Mouse (Mus musculus) intestine, embryonic 14.5 days (tissue): ENCODE data around the gene Pcsk2. TPM values are rescaled to one million over a fixed set of nuclear protein-coding genes. Genes with fewer than 3 reads are reported as not detected.

Source experiments
- ATAC-seq: fragments of 200-750 bp; cut with Nextera tagmentation; replicated peaks from 2 replicates; pipeline ENCODE4 v1.8.0; 2017; ENCODE audit warnings: low read depth, moderate number of reproducible peaks, moderate TSS enrichment, moderate library complexity; ENCODE audit not compliant: low FRiP score, low TSS enrichment
- DNase-seq: peaks from one replicate; pipeline ENCODE4 v3.0.0-alpha.2; 2018; ENCODE audit warnings: low spot score
- H3K27ac ChIP-seq: fragments of 300-500 bp; sonication (generic); 2 replicates; pipeline ENCODE4 v1.5.1; 2014; ENCODE audit warnings: low read depth, mild to moderate bottlenecking, control low read depth
- H3K27me3 ChIP-seq: fragments of 300-500 bp; sonication (generic); replicated peaks from 2 replicates; pipeline ENCODE4 v1.6.1; 2014; ENCODE audit warnings: low read length, control low read depth; ENCODE audit not compliant: control insufficient read depth, insufficient read depth
- H3K36me3 ChIP-seq: fragments of 300-500 bp; sonication (generic); 2 replicates; pipeline ENCODE4 v1.6.1; 2014; ENCODE audit warnings: low read length, control low read depth; ENCODE audit not compliant: control insufficient read depth, insufficient read depth
- H3K4me1 ChIP-seq: fragments of 300-500 bp; sonication (generic); replicated peaks from 2 replicates; pipeline ENCODE4 v1.6.1; 2014; ENCODE audit warnings: low read length, control low read depth, mixed read lengths; ENCODE audit not compliant: control insufficient read depth, insufficient read depth
- H3K4me2 ChIP-seq: fragments of 300-500 bp; sonication (generic); 2 replicates; pipeline ENCODE4 v1.6.1; 2014; ENCODE audit warnings: low read length
- H3K4me3 ChIP-seq: fragments of 300-500 bp; sonication (generic); 2 replicates; pipeline ENCODE4 v1.5.1; 2014; ENCODE audit warnings: low read depth, low read length, control low read depth, mixed read lengths
- H3K9ac ChIP-seq: fragments of 300-500 bp; sonication (generic); 2 replicates; pipeline ENCODE4 v1.6.1; 2014; ENCODE audit warnings: mild to moderate bottlenecking, low read length
- H3K9me3 ChIP-seq: fragments of 300-500 bp; sonication (generic); 2 replicates; pipeline ENCODE4 v1.6.1; 2016; ENCODE audit warnings: low read length, control low read depth; ENCODE audit not compliant: control insufficient read depth
- WGBS: fragments of 180-500 bp; shearing (Covaris S2); extraction: QIAGEN DNeasy Blood & Tissue Kit; methylation state at CpG from one replicate; pipeline ENCODE4 v1.1.7; 2014; 5-methylcytosine and 5-hydroxymethylcytosine counted together
- polyA plus RNA-seq: library from polyadenylated mRNA; unstranded; fragments of >200 nt; fragmentation: Nextera tagmentation; extraction: Ambion mirVana; gene quantifications from 2 replicates; pipeline ENCODE4 v1.2.1, GENCODE M21; 2014

The Pcsk2 gene
- polyA plus RNA-seq, 1 experiment from 2014 or later: 1.7 TPM

DNA sequence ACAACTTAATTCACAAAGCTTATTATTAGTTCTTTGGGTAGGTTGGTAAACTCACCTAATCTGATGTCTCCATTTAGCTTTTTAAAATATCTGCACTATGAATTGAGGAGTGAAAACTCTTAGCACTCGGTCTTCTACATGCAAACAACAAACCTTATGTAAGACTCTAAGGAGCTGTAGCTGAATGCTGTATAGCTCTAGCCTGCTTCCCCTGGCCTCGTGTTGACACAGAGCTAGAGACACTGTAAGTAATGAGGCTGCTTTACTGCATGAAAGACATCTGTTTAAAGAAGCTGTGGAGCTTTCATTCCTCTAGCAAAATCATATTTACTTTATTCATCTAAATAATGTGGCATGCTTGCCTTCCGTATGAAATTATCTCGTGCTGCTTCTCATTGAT is 14.4 kb downstream of the Pcsk2 start:
- ATAC-seq: no peak

DNA sequence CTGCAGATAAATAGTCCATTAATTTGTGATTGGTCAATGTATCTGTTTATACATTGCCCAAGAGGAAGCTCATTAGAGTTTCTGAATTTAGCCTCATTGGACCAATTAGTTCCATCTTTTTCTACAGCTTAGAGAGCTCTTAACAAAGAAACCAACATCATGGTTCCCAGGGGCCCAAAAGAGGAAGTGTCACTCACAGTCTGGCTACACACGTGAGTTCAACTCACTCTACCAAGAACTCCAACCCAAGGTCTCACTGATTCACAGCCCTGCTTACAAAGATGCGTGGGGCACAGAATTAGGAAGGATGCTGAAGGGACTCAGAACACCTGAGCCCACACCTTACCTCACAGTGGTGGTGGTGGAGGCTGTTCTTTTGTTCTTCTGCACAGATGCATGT is 19.1 kb downstream of the Pcsk2 start:
- no peak overlapping the region for H3K27ac ChIP-seq
- no peaks in the 10 kb centered on the region for H3K9me3 ChIP-seq
- H3K4me3 ChIP-seq: no peak overlapping the region
- DNase-seq (no peak), ATAC-seq (no peak)
- H3K4me2 ChIP-seq: no peak overlapping the region
- H3K36me3 ChIP-seq: no peaks in the 10 kb centered on the region
- H3K9ac ChIP-seq: no peak overlapping the region
- 64% methylated on average over 2 of the region's 2 CpGs for WGBS
- no peaks in the 10 kb centered on the region for H3K4me1 ChIP-seq
- H3K27me3 ChIP-seq: no peaks in the 10 kb centered on the region

More for the DNA sequence above, 14.4 kb downstream of the Pcsk2 start:
- Histone ChIP-seq H3K4me1 (no peaks in the 10 kb centered on the region), H3K9me3 (no peaks in the 10 kb centered on the region), H3K9ac (no peak overlapping the region), H3K27me3 (no peaks in the 10 kb centered on the region), H3K4me3 (no peak overlapping the region), H3K36me3 (no peaks in the 10 kb centered on the region), H3K27ac (no peak overlapping the region), H3K4me2 (no peak overlapping the region)
- DNase-seq: no peak
- WGBS: 71% methylated on average over 4 of the region's 4 CpGs

DNA sequence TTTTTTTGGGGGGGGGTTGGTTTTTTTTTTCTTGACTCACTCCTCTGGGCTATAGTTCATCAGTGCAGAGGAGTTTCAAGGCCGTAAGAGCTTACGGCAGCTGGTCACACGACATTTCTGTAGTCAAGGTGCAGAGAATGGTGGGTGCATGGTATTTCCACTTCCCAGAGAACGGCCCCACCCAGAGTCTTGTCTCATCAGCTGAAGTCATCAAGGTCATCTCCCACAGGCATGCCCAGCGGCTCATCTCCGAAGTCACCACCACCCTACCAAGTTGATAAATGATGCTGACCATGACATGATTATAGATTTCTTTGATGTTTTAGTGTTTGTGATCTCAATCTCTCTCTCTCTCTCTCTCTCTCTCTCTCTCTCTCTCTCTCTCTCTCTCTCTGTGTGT is 20.0 kb downstream of the Pcsk2 start:
- H3K4me2 ChIP-seq: no peak overlapping the region

DNA sequence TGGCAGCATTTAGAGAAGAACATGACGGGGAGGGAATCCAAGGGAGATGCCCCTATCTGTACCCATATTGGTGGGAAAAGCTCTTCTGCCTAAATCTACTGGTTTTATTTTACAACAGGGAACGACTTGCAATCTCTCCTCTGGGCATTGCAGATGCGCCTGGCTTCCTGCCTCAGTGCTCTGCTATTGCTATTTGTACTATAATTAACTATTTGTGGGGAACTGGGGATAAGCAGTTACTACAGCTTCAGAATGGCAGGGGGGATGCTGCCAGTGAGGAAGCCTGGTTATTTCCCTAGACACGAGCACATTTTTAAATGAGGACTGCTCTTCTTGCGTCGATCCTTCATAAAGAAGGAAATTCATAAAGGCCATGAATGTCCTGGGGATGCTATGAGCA is 39.4 kb downstream of the Pcsk2 start:
- H3K36me3 ChIP-seq: no peaks in the 10 kb centered on the region
- no peak overlapping the region for H3K9ac ChIP-seq
- WGBS: 79% methylated on average over 6 of the region's 6 CpGs
- H3K27me3 ChIP-seq: no peaks in the 10 kb centered on the region
- H3K4me2 ChIP-seq: no peak overlapping the region
- no peaks in the 10 kb centered on the region for H3K9me3 ChIP-seq
- DNase-seq (no peak), ATAC-seq (no peak)
- no peak overlapping the region for H3K27ac ChIP-seq
- H3K4me1 ChIP-seq: no peaks in the 10 kb centered on the region
- H3K4me3 ChIP-seq: no peak overlapping the region

More for the DNA sequence above, 20.0 kb downstream of the Pcsk2 start:
- WGBS: 85% methylated on average over 6 of the region's 6 CpGs
- no peaks in the 10 kb centered on the region for H3K27me3 ChIP-seq
- no peaks in the 10 kb centered on the region for H3K4me1 ChIP-seq
- H3K27ac ChIP-seq: no peak overlapping the region
- H3K36me3 ChIP-seq: no peaks in the 10 kb centered on the region
- no peaks in the 10 kb centered on the region for H3K9me3 ChIP-seq
- no peak overlapping the region for H3K9ac ChIP-seq
- ATAC-seq: no peak
- no peak overlapping the region for H3K4me3 ChIP-seq
- no peak for DNase-seq

DNA sequence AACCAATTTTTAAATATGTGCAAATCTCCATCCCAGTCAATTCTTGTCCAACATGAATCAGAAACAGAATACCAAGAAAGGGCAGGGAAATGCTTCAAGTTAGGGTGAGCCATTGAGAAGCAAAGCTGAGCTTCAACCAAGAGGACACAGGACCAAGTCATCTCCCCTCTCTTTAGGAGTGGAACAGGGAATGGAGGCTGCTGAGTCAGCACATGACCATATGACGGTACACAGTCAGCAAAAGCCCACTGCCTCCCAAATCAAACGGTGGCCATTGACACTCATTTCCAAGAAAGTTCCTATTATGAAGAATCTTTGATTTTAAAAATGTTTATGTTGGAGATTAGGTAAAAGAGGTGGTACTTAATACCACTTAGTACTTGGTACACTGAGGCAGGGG is 44.4 kb downstream of the Pcsk2 start:
- Histone ChIP-seq H3K9me3 (no peaks in the 10 kb centered on the region), H3K4me1 (no peaks in the 10 kb centered on the region), H3K36me3 (no peaks in the 10 kb centered on the region), H3K27ac (no peak overlapping the region), H3K4me2 (no peak overlapping the region), H3K27me3 (no peaks in the 10 kb centered on the region), H3K4me3 (no peak overlapping the region), H3K9ac (no peak overlapping the region)
- no peak for ATAC-seq
- DNase-seq: no peak
- 94% methylated on average over 2 of the region's 2 CpGs for WGBS

DNA sequence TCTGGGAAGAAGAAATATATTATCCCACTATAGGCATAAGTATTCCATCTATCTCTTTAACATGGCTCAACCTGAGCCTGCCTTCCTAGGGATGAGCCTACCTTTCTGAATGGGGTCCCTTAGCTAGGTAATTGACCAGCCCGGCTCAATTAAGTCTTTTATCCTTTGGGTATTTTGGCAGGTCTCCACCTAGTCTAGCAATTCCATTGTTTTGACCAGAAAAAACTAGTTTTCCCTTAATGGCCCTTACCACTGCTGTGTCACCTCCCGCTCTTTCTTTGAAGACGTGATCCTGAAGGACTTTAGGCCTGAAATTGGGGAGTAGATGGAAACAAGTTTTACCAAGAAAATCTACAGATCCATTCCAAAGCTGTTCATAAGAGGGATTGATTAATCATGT is 57.1 kb downstream of the Pcsk2 start:
- no peak overlapping the region for H3K4me3 ChIP-seq
- no peaks in the 10 kb centered on the region for H3K36me3 ChIP-seq
- H3K9ac ChIP-seq: no peak overlapping the region
- no peak for ATAC-seq
- H3K9me3 ChIP-seq: no peaks in the 10 kb centered on the region
- H3K27me3 ChIP-seq: no peaks in the 10 kb centered on the region
- no peak overlapping the region for H3K4me2 ChIP-seq
- H3K27ac ChIP-seq: no peak overlapping the region
- H3K4me1 ChIP-seq: no peaks in the 10 kb centered on the region
- DNase-seq: no peak
- WGBS: 62% methylated on average over 3 of the region's 3 CpGs

DNA sequence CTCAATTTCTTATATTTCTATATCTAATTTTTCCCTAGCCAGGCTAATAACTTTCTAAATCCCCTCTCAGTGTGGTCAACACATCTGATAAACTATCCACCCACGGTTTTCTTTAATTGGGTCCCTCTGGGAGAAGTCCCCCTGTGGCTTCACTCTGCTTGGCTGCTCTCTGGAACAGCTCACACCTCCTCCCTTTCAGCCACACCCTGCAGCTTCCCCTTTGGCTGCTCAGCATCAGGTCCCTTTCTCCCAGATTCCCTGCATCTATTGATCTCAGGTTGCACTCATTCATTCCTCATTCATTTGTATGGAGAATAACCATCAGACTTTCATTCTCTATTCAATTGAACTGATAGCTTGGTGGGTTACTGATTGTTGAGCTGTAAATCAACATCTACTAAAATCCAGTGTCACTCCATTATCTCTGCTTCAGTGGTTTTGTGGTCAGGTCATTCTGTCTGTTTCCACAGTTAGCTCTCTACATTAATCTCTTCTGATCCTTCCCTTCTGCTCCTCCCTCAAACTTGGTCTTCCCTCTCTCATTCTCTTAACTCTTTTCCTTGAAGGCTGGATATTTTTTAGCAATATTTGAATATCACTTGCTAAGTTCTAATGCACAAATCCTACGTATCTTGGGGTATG is 58.0 kb downstream of the Pcsk2 start:
- Histone ChIP-seq H3K9me3 (no peaks in the 10 kb centered on the region), H3K27me3 (no peaks in the 10 kb centered on the region), H3K4me3 (no peak overlapping the region), H3K27ac (no peak overlapping the region), H3K36me3 (no peaks in the 10 kb centered on the region), H3K4me2 (no peak overlapping the region), H3K9ac (no peak overlapping the region), H3K4me1 (no peaks in the 10 kb centered on the region)
- DNase-seq (no peak), ATAC-seq (no peak)
- WGBS: 60% methylated on average over 2 of the region's 2 CpGs

DNA sequence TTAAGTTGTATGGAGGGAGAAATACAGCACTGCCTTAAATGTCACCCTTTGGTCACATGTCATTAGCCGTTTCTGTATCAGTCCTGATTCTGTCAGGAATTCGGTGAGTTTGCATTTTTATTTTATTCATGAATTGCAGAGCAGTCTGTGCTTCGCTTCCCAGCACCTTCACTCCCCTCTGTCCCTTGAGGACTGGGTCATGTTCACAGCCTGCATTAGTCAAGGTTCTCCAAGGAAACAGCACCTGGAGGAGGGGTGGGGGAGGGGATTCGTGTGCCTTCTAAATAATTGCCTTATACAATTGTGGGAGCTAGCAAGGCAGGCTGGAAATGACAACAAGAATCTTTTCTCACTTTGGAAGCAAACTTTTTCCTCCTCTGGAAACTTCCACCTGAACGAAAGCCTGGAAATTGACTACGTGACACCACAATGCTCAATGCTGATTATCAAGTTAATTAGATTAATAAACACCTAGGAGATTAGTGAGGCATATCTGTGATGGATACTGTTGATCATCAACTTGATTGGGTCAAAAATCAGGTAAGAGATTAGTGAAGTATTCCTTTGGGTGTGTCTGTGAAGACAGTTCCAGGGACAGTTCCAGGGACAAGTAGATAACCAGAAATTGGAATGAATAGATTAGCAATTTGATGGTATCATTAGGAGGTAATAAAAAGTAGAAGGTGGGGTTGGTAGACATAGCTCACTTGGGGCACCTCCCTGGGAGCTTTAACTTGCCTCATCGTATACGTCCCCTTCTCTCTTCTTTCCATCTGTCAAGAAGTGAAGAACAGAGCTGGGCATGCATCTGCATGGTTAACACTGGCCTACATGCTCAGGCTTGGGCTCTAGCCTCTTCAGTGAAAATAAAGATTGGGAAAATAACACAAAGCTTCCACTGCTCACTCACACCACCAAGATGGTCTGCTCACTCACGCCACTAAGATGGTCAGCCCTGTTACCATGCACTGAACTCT is 64.7 kb downstream of the Pcsk2 start:
- no peaks in the 10 kb centered on the region for H3K4me1 ChIP-seq
- H3K9me3 ChIP-seq: no peaks in the 10 kb centered on the region
- no peak overlapping the region for H3K9ac ChIP-seq
- 71% methylated on average over 9 of the region's 9 CpGs for WGBS
- no peak overlapping the region for H3K4me3 ChIP-seq
- no peak overlapping the region for H3K27ac ChIP-seq
- DNase-seq (no peak), ATAC-seq (no peak)
- no peak overlapping the region for H3K4me2 ChIP-seq
- H3K27me3 ChIP-seq: no peaks in the 10 kb centered on the region
- H3K36me3 ChIP-seq: no peaks in the 10 kb centered on the region
